Mouse (Mus musculus): ENCODE data around the gene Rora. TPM values are rescaled to one million over a fixed set of nuclear protein-coding genes. Genes with fewer than 3 reads are reported as not detected.

The Rora gene
- polyA plus RNA-seq, 1 experiment: 4.7 TPM

DNA sequence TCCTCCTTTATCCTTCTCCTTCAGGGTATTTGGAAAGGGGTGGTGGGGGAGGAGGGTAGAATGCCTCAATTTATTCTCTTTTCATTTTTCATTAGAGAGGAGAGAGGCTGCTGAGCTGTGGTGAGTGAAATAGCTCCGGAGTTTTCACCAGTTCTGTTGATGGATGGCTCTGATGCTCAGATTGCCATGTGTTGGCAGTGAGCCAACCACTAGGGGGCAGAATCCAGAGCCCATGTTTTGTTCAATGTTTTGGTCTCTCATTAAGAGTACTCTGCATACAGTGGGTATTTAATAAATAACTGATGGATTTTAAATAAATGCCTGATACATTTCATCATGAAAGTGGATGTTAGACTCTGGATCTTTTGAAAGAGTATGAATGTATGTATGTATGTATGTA is 77.9 kb downstream of the Rora start:
- WGBS: 72% methylated on average over 1 of the region's 1 CpGs
- no peak for DNase-seq
- Histone ChIP-seq H3K36me3 (ENCODE audit: control insufficient read depth, insufficient read depth, low read length) (no peaks in the 10 kb centered on the region), H3K4me1 (replicated peaks; ENCODE audit: control insufficient read depth, insufficient read depth, low read length) (no peaks in the 10 kb centered on the region), H3K27me3 (ENCODE audit: control insufficient read depth, insufficient read depth, low read length) (no peaks in the 10 kb centered on the region), H3K4me3 (ENCODE audit: control insufficient read depth, insufficient read depth, low read length) (no peak overlapping the region), H3K27ac (ENCODE audit: control insufficient read depth, insufficient read depth, low read length) (no peak overlapping the region)
- TF ChIP-seq CTCF (IDR thresholded peaks at IDR 0.05; ENCODE audit: borderline replicate concordance, control insufficient read depth, extremely low read depth, insufficient read depth, low read length, poor library complexity) (no peak), POLR2A (IDR thresholded peaks at IDR 0.05; ENCODE audit: control insufficient read depth, extremely low read depth, insufficient read depth, low read length, poor library complexity) (no peak)

- Histone ChIP-seq H3K4me1 (replicated peaks; ENCODE audit: control insufficient read depth, insufficient read depth, low read length) (no peaks in the 10 kb centered on the region), H3K27me3 (ENCODE audit: control insufficient read depth, insufficient read depth, low read length) (no peaks in the 10 kb centered on the region), H3K4me3 (ENCODE audit: control insufficient read depth, insufficient read depth, low read length) (no peak overlapping the region), H3K27ac (ENCODE audit: control insufficient read depth, insufficient read depth, low read length) (no peak overlapping the region), H3K36me3 (ENCODE audit: control insufficient read depth, insufficient read depth, low read length) (no peaks in the 10 kb centered on the region)
- TF ChIP-seq CTCF (IDR thresholded peaks at IDR 0.05; ENCODE audit: borderline replicate concordance, control insufficient read depth, extremely low read depth, insufficient read depth, low read length, poor library complexity) (no peak), POLR2A (IDR thresholded peaks at IDR 0.05; ENCODE audit: control insufficient read depth, extremely low read depth, insufficient read depth, low read length, poor library complexity) (no peak)
- WGBS: 96% methylated on average over 4 of the region's 4 CpGs
- no peak for DNase-seq
Observed at GRCm38 (mm10) chr9:68732929-68733328, 79.3 kb downstream of the Rora start.

GRCm38 (mm10) chr9:68735886-68736285 is 82.3 kb downstream of the Rora start:
- no peak for TF ChIP-seq CTCF (IDR thresholded peaks at IDR 0.05; ENCODE audit: borderline replicate concordance, control insufficient read depth, extremely low read depth, insufficient read depth, low read length, poor library complexity)
- TF ChIP-seq POLR2A (IDR thresholded peaks at IDR 0.05; ENCODE audit: control insufficient read depth, extremely low read depth, insufficient read depth, low read length, poor library complexity): no peak
- DNase-seq: no peak
- no peak overlapping the region for H3K4me3 ChIP-seq (ENCODE audit: control insufficient read depth, insufficient read depth, low read length)
- no peaks in the 10 kb centered on the region for H3K36me3 ChIP-seq (ENCODE audit: control insufficient read depth, insufficient read depth, low read length)
- H3K4me1 ChIP-seq (replicated peaks; ENCODE audit: control insufficient read depth, insufficient read depth, low read length): no peaks in the 10 kb centered on the region
- WGBS: 84% methylated on average over 5 of the region's 5 CpGs
- no peaks in the 10 kb centered on the region for H3K27me3 ChIP-seq (ENCODE audit: control insufficient read depth, insufficient read depth, low read length)
- H3K27ac ChIP-seq (ENCODE audit: control insufficient read depth, insufficient read depth, low read length): no peak overlapping the region

DNA sequence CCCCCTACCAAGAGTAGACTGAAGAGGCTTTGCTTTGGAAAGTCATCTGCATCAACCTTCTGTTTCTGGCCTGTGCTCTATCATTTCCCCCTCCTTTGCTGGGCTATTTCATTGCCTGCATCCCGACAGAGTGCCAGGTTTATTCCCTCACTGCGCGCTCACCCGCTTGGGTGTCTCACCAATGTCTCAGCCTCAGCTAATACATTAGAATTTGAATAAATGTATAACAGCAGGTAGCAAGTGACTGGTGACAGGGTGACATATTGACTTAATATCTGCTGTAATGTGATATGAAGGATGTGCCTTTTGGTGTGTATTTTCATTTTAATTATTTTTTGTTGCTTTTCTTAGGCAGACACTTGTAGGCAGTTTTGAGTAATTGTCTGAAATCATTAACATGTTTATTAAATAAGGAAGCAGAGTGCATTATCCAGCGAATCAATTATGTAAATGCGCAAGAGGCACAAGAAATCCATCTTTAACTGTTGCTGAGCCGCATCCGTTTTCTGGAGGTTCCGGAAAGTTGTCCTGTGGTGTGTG is 83.7 kb downstream of the Rora start:
- TF ChIP-seq CTCF (IDR thresholded peaks at IDR 0.05; ENCODE audit: borderline replicate concordance, control insufficient read depth, extremely low read depth, insufficient read depth, low read length, poor library complexity) (no peak), POLR2A (IDR thresholded peaks at IDR 0.05; ENCODE audit: control insufficient read depth, extremely low read depth, insufficient read depth, low read length, poor library complexity) (no peak)

GRCm38 (mm10) chr9:68745931-68746646 is 92.5 kb downstream of the Rora start:
- Histone ChIP-seq H3K4me3 (ENCODE audit: control insufficient read depth, insufficient read depth, low read length) (no peak overlapping the region), H3K27ac (ENCODE audit: control insufficient read depth, insufficient read depth, low read length) (no peak overlapping the region), H3K36me3 (ENCODE audit: control insufficient read depth, insufficient read depth, low read length) (no peaks in the 10 kb centered on the region), H3K4me1 (replicated peaks; ENCODE audit: control insufficient read depth, insufficient read depth, low read length) (no peaks in the 10 kb centered on the region), H3K27me3 (ENCODE audit: control insufficient read depth, insufficient read depth, low read length) (no peaks in the 10 kb centered on the region)
- 92% methylated on average over 11 of the region's 11 CpGs for WGBS
- DNase-seq: no peak
- no peak for TF ChIP-seq POLR2A (IDR thresholded peaks at IDR 0.05; ENCODE audit: control insufficient read depth, extremely low read depth, insufficient read depth, low read length, poor library complexity)

More for the DNA sequence above, 83.7 kb downstream of the Rora start:
- no peaks in the 10 kb centered on the region for H3K27me3 ChIP-seq (ENCODE audit: control insufficient read depth, insufficient read depth, low read length)
- no peak overlapping the region for H3K4me3 ChIP-seq (ENCODE audit: control insufficient read depth, insufficient read depth, low read length)
- H3K36me3 ChIP-seq (ENCODE audit: control insufficient read depth, insufficient read depth, low read length): no peaks in the 10 kb centered on the region
- 99% methylated on average over 9 of the region's 9 CpGs for WGBS
- H3K4me1 ChIP-seq (replicated peaks; ENCODE audit: control insufficient read depth, insufficient read depth, low read length): no peaks in the 10 kb centered on the region
- no peak overlapping the region for H3K27ac ChIP-seq (ENCODE audit: control insufficient read depth, insufficient read depth, low read length)
- DNase-seq: no peak

DNA sequence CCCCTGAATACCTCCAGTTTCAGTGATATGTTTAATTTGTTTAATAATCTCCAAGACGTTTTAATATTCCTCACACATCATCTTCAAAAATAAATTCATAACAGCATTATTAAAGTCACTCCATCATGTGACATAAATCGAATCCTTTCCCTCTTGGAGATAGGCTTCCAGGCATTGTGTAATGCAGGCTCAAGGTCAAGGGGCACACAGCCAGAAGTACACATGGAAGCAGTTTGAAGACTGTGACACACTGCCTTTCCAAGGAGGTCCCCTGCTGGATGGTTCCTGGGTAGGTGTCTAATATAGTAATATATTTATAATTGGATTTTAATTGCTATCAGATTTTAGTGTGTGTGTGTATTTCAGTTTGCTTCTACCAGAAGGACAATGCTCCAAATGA is 103.4 kb downstream of the Rora start:
- Histone ChIP-seq H3K27me3 (ENCODE audit: control insufficient read depth, insufficient read depth, low read length) (no peaks in the 10 kb centered on the region), H3K27ac (ENCODE audit: control insufficient read depth, insufficient read depth, low read length) (no peak overlapping the region), H3K36me3 (ENCODE audit: control insufficient read depth, insufficient read depth, low read length) (no peaks in the 10 kb centered on the region), H3K4me1 (replicated peaks; ENCODE audit: control insufficient read depth, insufficient read depth, low read length) (no peaks in the 10 kb centered on the region), H3K4me3 (ENCODE audit: control insufficient read depth, insufficient read depth, low read length) (no peak overlapping the region)
- no peak for DNase-seq
- TF ChIP-seq CTCF (IDR thresholded peaks at IDR 0.05; ENCODE audit: borderline replicate concordance, control insufficient read depth, extremely low read depth, insufficient read depth, low read length, poor library complexity) (no peak), POLR2A (IDR thresholded peaks at IDR 0.05; ENCODE audit: control insufficient read depth, extremely low read depth, insufficient read depth, low read length, poor library complexity) (no peak)
- 83% methylated on average over 2 of the region's 2 CpGs for WGBS

Data from thymus, adult 2 months (tissue).